Mouse (Mus musculus) thymus, postnatal 0 days (tissue): ENCODE results near the gene Ndufa4l2. TPM values are rescaled to one million over a fixed set of nuclear protein-coding genes. Genes with fewer than 3 reads are reported as not detected.

ENCODE experiments used
- DNase-seq: peaks from one replicate; pipeline ENCODE4 v3.0.0-alpha.2; 2015; ENCODE audit warnings: low spot score
- polyA plus RNA-seq: library from polyadenylated mRNA; unstranded; fragments of >200 nt; fragmentation: Nextera tagmentation; extraction: Ambion mirVana; gene quantifications from 2 replicates; pipeline ENCODE4 v1.2.1, GENCODE M21; 2015

The Ndufa4l2 gene
- polyA plus RNA-seq, 1 experiment from 2014 or later = 10.4 TPM

DNA sequence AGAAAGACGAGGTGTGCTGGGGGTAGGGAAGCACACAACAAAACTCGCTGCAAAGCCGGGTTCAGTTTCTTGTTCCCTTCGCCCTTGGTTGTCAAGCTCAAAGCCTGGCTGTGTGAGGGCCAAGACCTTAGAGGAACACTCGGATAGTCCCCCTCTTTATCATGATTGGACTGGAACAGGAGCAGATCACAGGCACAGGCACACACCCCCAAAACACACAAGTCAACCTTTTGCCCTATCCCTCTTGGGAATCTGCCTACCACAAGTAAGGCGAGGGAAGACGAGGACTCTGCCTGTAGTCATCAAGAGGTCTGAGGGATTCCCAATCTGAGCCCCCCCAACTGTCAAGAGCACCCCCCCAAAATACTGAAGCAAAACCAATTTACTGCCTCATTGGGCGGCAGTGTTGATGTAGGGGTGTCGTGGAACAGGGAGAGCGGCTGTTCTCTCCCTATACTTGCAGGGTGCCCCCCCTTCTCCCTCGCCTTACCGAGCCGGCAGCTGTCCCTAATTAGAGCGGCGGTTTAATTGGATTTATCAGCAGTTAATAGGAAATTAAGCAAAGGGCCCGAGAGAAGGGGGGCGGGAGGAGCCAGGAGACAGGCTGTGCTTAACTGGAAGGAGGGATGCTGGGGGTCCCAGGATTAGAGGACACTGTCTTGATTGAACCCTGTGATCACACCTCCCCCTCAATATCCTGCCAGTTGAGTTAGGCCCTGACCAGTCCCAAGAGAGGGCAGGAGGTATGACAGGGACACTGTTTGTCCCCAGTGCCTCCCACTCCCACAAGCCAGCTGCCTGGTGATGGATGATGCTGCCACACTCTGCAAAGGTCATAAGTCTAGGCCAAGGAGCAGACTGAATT lies 4.7 kb upstream of the Ndufa4l2 start:
- no peak for DNase-seq

DNA sequence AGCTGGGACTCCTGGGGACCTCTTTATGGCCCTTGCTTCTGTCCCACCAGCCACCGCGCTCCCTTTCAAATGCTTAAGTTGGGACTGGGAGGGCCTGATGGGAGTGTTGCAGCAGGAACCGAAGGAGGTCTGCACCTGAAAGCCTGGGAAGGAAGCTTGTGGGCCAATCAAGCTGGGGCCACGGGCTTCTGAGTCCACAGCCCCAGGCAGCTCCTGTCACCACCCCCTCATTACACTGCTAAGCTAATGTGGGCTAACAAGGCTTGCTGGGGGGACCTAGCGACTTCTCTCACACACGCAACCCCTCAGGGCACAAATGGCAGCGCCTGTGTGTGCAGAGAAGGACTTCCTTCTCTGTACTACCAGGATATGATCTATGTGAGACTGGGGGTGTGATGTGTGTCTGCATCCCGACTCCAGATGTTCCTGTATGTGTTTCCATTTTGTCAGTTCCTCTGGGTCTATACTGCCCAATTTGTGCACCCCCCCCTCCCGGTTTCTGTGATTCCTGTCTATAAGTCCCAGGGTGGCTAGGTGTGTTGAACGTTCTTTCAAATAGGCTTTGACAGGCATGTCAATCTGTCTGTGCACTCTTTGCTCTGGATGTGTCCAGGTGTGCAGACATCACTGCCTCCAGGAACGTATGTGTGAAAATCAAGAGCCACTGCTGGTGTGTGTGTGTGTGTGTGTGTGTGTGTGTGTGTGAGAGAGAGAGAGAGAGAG lies 3.7 kb upstream of the Ndufa4l2 start:
- no peak for DNase-seq

DNA sequence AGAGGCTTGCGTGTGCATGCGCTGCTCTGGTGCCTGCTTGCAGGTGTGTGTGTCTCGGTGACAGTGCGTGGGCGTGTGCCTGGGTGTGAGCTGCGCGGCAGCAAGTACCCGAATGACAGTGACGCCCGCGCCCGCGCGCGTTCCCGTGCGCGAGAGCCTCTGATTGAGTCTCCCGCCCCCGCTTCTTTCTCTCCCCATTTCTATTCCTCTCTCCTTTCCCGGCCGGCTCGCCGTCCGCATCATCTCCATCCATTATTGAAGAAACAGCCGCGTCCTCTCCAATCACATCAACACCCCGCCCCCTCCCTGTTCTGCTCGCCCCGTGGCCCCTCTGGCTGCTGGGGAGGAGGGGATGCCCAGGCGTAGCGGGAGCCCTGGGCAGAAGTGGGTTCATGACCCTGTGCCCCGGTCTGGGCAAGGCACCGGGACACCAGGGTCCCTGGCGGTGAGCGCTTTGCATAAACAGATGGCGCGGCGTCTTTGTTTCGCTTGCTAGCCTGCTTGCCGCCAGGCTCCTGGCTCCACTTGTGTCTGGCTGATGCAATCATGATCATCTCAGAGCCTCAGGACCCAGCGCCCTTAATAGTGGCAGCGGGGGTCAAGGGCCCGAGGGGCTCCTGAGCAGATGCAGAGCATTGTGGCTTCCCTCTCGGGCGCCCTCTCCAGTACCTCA lies 3.0 kb upstream of the Ndufa4l2 start:
- DNase-seq = peak; percentile 62

DNA sequence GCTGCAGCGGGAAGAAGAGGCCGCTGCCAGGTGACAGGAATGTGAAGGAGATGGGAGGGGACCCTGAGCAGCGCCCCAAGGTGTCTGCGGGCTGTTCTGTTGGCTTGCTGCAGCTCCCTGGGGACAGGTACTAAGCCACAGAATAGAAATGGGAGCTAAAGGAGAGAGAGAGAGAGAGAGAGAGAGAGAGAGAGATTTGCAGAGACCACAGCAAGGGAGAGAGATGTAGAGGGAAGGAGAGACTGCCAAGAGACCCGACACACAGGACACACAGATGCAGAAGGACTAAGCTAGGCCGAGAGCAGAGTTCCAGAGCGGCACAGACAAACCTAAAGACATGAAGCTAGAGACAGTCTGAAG lies 2.5 kb upstream of the Ndufa4l2 start:
- no peak for DNase-seq

DNA sequence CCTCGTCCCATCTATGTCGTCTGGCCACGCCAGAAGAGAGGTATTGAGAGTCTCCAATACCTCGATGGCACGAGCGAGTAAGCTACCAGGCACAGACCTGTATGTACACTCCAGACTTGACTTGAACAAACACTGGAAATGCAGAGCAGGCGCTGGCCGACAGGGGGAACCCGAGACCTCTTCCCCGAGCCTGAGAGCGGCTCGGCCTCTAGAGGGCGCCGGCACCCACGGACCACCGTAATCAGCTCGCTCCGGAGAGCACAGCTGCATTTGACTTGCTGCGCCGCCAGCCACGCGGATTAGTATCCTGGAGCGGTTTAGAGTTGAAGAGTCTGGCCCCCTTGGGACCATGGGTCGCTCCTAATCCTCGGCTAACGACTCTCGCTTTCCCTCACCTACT lies 2.0 kb upstream of the Ndufa4l2 start:
- DNase-seq = peak; percentile 92

DNA sequence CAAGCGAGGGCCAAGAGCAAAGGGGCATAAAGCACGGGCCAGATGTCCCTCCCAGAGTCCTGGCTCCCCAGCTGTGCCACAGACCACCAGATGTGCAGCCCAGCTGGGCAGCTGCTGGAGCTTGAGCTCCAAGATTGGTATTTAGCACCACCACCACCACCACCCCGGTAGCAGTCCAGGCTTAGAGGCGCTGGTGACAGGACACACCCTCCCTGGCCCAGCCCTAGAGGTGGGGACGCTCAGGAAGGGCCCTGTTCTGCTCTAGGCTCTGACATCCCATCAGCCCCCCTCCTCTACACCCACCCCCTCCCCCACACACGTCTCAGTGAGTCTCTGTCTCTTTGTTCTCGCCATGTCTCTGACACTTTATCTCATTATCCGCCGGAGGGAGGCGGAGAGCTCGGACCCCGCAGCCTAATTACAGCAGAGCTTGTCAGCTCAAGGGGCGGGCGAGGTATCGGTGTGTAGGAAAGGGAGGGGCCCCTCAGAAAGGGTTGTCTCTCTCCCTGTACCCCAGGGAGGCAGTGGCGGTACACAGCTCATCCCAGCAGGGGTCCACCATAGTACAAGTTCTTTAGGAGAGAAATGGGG lies 1.2 kb upstream of the Ndufa4l2 start:
- no peak for DNase-seq

DNA sequence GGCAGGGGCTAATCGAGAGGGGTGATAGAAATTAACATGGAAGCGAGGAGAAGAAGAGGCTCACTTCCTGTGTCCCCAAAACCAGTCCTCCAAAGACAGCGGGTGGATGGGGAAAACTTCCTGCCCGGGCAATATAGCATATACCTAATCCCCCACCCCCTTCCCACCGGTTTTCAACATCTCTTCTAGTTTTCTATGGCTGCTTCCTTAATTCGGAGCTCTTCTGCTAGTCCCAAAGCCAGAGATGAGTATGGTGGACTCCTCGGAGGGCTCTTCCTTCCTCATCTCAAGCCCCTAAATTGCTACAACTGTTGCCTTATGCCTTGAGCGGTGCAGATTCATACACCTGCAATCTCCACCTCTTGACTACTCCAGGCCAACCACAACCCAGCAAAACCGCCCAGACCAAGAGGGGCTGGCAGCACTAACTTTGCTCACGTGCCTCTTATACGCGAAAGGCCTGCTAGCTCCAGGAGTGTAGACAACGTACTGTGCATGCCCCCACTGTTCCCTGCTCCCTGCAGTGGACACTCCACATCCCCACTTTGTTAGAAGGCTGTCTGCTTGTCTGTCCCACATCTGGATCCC lies 562 bp upstream of the Ndufa4l2 start:
- no peak for DNase-seq

DNA sequence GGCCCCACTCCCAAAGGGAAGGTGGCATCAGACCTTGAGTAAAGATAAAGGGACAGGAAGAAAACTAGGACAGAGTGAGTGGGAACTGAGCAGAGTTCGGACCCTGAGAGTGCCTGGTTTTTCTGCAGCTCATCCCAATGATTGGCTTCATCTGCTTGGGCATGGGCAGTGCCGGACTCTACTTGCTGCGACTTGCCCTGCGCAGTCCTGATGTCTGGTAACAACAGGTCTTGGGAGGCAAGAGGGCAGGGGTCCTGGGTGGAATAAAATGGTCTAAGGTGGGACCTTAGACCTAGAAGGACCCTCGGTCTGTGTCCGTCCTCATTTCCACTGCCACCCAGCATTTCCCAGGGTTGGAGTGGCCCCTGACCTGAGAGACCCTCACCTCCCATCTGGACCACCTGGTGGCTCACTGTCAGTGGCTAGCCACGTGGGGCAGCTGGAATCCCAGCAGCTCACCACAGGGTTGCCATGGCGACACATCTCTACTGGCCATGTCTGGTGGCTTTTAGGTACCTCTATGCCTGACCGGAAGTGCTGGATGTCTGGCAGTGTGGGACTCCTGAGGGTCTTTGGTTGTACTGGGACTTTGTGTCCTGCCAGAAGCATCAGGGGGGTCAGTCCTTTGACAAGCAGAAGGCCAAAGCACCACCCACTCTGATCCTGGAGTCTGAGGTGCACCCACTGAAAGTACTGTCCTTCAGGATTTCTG lies 660 bp downstream of the Ndufa4l2 start:
- no peak for DNase-seq

DNA sequence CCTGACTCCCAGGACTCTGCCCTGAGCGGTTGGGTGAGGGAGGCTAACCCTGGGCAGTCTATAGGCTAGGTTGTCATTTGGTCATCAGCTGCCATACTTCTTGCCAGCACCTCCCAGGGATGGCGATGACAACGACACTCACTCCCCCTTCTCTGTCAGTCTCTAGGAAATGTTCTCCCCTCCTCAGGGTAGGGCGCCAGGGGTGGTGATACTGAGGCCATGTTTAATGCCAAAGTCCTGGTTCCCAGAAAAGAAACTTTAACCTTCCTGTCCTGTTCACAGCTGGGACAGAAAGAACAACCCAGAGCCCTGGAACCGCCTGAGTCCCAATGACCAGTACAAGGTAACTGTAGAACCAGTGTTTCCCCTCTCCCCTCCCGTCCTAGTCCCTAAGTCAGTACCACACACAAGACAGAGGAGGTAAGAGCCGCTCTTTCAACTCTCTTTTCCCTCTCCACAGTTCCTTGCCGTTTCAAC lies 1.3 kb downstream of the Ndufa4l2 start:
- DNase-seq = no peak

DNA sequence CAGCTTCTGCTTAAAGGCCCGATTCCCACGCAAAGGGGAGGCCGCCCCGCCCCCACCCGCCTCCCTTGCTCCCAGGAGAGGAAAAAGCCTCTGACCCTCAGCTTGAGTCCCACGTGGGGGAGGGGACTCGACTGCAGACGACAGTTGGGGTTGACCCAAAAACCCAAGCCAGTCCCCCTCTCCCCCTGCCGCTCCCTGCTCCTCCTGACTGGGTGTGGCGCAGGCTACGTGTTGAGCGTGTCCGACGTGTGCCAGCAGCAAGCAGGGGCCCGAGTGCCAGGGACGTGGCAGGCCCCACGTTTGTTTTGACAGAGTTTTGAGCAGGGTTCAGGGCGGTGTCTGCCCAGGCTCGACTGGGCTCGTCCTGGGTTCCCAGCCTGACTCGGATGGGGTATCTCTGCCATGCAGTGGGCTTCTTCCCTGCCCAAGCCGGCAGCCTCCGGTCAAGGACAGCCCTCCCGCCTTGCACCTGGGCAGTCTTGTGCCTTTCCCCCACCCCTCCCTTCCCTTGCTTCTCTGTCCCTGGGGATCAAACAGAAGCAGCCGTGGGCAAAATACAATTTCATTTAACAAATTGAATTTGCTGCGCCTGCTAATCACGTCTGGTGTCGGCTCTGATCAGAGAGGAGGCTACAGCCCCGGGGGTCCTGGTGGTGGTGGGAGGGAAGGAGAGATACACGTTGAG lies 2.0 kb downstream of the Ndufa4l2 start:
- DNase-seq = no peak

DNA sequence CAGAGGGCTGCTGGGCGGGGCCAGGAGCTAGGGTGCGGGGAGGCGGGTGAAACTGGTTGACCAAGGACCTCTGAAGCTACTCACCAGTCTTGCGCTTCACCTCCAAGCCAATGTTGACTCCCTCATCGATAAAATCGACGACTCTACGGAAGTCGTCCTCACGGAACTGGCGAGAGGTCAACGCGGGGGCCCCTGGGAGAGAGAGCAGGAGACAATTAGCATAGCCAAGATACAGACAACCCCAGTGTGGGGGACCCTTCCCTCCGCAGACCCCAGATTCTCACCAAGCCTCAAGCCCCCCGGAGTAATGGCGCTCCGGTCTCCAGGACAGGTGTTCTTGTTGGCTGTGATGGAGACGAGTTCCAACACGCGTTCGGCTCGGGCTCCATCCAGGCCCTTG lies 3.2 kb downstream of the Ndufa4l2 start:
- DNase-seq = no peak

DNA sequence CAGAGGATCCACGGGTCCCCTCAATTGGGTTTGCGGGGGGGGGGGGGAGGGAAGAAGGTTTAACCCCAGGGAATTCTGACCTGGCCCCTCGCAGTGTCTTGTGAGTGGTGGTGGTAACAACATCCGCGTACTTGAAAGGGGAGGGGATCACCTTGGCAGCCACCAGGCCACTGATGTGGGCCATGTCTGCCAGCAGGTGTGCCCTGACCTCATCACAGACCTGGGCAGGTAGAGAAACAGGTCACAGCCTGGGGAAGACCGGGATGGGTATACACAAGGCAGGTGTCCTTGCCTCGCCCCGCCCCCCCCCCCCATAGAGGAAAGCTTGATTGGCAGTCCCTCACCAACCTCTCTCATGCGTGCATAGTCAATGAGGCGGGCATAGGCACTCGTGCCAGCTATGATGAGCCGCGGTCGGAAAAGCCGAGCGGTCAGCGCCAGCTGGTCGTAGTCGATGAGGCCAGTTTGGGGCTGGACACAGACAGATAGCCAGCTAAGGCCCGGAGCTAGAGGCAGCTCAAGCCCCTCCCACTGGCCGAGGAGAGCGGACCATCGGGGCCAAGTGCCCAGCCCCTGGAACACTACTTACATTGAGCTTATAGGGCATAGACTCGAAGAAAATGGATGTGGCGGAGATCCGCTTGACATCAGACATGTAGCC lies 4.4 kb downstream of the Ndufa4l2 start:
- no peak for DNase-seq

DNA sequence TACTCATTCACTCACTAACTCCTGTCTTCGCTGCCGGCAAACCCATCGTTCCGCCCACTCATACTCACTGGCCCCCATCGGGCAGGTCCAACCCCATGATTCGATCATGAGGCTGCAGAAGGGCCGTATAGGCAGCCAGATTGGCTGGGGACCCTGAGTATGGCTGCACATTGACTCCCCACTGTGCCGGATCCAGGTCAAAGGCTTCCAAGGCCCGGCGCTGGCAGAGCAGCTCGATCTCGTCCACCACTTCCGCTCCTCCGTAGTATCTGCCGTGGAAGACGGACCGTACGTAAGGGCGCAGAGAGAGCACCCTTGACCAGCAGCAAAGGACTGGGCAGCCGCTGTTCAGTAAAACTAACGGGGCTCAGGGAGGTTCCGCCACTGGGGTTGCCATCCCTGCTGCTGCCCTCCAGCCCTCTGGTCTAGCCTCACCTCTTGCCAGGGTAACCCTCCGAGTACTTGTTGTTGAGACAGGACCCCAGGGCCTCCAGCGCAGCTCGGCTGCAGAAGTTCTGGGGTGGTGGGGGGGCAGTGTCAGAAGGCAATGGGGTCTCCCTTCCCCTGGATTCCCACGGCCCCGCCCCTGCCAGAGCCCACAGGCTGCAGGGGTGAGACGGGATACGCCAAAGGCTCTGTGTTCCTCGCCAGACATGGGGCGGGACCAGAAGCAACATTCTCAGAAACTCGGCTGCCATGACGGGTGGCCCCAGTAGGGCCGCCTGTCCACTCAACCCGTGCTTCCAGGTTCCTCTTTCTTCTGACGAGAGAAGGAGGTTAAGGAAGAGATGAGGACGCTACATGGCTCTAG lies 5.3 kb downstream of the Ndufa4l2 start:
- DNase-seq = no peak

DNA sequence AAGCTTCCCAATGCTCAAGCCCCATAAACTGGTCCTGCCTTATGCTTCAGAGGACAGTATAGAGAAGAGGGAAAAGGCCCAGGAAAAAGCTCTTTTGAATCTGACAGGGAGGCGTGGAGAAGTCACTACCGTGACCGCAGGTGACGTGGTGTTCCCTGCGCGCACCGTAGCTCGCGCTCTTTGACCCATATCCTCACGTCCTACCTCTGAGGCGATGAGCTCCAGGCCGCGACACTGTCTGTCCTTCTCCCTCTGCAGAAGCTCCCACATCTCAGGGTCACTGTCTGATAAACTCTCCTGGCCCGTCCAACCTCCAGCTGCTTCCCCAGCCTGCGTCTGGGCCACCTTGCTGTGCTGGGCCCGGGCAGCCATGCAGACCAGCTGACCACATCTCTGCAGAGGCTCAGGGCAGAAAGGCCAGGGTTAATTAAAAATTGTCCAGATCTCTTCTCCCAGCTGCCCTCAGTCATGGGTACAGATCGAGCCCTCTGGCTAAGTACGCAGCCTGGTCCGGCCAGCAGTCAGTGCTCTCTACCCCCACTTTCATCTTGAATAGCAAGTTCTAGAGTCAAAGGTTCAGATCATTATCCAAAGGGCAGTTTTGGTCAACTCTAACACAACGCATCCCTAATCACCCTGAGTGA lies 6.1 kb downstream of the Ndufa4l2 start:
- DNase-seq = no peak

DNA sequence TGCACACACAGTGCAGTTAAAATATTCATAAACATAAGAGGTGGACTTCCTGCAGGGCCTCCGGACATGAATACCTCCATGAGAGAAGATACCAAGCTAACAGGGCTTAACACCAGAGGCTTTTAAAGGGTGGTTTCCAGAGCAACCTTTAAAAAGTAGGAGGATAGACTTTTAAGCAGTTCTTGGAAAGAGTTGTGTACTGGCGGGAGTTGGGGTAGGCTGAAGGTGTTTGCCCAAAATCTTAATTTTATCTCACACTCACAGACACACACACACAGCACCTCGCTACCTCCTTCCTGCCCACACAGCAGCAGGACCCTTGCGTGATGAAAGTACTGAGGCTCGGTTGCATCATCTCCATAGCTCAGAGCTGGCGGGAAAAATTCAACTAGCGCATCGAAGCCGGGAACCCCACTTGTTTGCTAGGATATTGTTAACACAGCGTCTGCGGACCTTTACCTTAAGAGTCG lies 6.9 kb downstream of the Ndufa4l2 start:
- no peak for DNase-seq

DNA sequence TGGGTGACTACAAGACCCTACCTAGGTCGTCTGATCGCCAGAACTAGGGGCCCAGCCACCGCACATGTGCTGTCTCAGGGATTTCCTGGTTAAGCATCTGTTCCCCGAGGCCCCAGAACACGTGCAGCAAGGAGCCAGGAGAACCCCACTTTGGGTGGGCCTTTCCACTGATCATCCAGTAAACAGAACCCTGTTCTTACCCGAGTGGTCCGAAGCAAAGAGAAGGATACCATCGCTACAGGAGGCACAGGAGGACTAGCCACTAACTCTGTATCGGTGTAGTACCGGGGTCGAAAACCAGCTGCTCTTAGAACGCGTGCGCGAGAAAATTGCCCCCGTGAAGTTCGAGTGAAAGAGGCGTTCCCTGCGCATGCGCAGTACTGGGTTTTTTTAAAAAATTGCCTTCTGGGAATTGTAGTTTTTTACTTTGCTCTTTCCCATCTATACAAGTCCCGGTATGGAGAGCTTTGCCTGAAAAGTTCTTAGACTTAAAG lies 7.4 kb downstream of the Ndufa4l2 start, which contains the start of gene Shmt2:
Shmt2 (minus strand) TSS at position 357 of the 494 bp plus-strand sequence.
- peak; percentile 95 for DNase-seq

DNA sequence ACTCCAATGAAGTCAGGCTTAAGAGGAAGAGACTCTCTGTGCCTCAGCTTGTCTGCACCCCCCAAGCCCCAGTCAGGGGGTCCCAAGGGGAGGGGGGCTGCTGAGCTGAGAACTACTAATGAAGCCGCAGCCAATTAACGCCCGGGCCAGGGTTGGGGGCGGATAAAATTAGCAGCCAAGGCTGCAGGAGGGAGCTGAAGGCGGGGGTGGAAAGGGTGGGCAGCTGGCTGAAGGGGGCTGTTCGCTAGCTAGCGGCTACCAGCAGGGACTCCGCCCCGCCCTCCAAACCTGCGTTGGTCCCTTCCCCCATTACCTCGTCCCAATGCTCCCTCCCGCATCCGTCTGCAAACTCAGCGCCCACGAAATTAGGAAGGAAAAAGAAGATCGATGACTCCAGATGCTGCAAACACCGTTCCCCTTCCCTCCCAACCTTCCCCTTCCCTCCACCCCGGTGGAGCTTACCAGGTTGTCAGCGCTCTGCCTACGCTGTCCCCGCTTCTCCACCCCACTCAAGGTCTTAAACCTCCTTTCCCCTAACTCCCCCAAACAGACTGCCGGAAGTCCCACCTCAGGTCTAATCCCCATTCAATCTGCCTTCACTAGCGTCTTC lies 10.0 kb downstream of the Ndufa4l2 start:
- DNase-seq = no peak
